Mouse (Mus musculus) C2C12 (cell line): ENCODE results near the gene St3gal4.

Experiments
- CTCF ChIP-seq: IDR thresholded peaks from one replicate; pipeline ENCODE4 v1.5.1; 2011; ENCODE audit not compliant: control insufficient read depth, insufficient read depth, insufficient read length
- FOSL1 ChIP-seq: IDR thresholded peaks from one replicate; pipeline ENCODE4 v1.8.0; 2011; ENCODE audit warnings: mild to moderate bottlenecking, low read length; ENCODE audit not compliant: poor library complexity, insufficient read depth, severe bottlenecking
- MAX ChIP-seq: IDR thresholded peaks from one replicate; pipeline ENCODE4 v1.6.1; 2011; ENCODE audit warnings: mild to moderate bottlenecking, control low read depth
- MYOG ChIP-seq: IDR thresholded peaks from one replicate; pipeline ENCODE4 v1.6.1; 2011; ENCODE audit not compliant: control insufficient read depth, insufficient read length; ENCODE audit errors: extremely low read depth
- USF1 ChIP-seq: IDR thresholded peaks from one replicate; pipeline ENCODE4 v1.6.1; 2011; ENCODE audit warnings: low read depth, mild to moderate bottlenecking, control low read depth, moderate library complexity

DNA sequence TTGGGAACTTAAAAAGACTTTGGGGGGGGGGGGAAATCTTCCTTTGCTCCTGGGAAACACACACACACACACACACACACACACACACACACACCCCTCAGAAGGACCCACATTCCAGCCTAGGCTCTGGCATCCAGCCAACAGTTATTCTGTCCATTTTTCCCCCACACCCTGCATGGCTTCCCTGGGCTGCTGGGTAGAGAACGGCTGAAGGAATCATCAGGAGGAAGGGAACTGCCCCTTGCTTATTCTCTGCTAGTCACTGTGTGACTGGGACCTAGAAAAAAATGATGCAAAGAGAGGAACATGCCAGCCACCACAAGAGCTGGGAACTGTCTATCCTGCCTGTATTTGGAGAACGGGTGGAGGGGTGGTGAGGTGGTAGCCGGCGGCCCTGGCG is 101.0 kb downstream of the St3gal4 start:
- TF ChIP-seq USF1 (no peak), CTCF (no peak), MYOG (no peak), FOSL1 (no peak), MAX (no peak)
